Mouse (Mus musculus) lung, adult 2 months (tissue): ENCODE results near the gene Tex45. TPM values are rescaled to one million over a fixed set of nuclear protein-coding genes. Genes with fewer than 3 reads are reported as not detected.

ENCODE experiments used
- DNase-seq: peaks from one replicate; pipeline ENCODE4 v3.0.0; 2022
- H3K4me1 ChIP-seq: fragments of 200-500 bp; 2 replicates; pipeline ENCODE4 v1.6.1; 2011; ENCODE audit warnings: low read length; ENCODE audit not compliant: control insufficient read depth, insufficient read depth
- H3K4me3 ChIP-seq: fragments of 200-500 bp; replicated peaks from 2 replicates; pipeline ENCODE3; 2011; ENCODE audit warnings: low read depth, mild to moderate bottlenecking, control low read depth, low read length; ENCODE audit errors: extremely low read depth
- CTCF ChIP-seq: fragments of 200-500 bp; IDR thresholded peaks from 2 replicates; pipeline ENCODE4 v1.5.1; 2011; ENCODE audit warnings: mild to moderate bottlenecking, low read length, control low read depth; ENCODE audit not compliant: insufficient read depth
- POLR2A ChIP-seq: fragments of 200-500 bp; IDR thresholded peaks from 2 replicates; pipeline ENCODE4 v1.6.1; 2011; ENCODE audit warnings: low read depth, mild to moderate bottlenecking, control low read depth, low read length, borderline replicate concordance; ENCODE audit errors: extremely low read depth
- WGBS: fragments of 180-500 bp; shearing (Covaris S2); methylation state at CpG from one replicate; pipeline ENCODE4 v1.1.7; 2018; 5-methylcytosine and 5-hydroxymethylcytosine counted together
- polyA plus RNA-seq: library from polyadenylated mRNA; depleted of rRNA; stranded (reverse); fragments of >200 nt; gene quantifications from 2 replicates; pipeline ENCODE4 v1.2.3, GENCODE M21; 2012; rRNA removed

The Tex45 gene
- 0.14 and 0.24 TPM in 2 replicates for polyA plus RNA-seq

DNA sequence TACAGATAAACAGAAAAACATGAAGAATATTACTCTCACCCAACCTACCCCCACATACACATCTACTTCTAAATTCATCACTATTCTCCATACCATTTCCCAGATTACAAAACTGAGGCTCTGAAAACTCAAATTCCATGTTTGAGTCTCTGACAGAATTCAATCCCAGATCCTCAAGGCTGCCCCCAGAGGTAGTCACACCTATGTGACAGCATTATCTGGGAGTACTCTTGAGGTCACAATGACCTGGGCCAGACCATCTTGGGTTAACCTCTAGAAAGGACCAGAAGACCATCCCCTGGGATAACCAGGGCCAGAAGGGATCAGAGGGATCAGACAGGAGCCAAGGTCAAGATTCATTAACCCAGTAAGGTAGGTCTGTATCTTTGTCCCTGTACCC is at the start of gene Tex45:
Gene Tex45 (plus strand): TSS at position 301 of the 400 bp plus-strand sequence.
- no peak for DNase-seq
- Histone ChIP-seq H3K4me1 (peaks cover 2% of the 10 kb centered on the region; the same call in 1 of the 2 replicates), H3K4me3 (no peak within 1 kb of the TSS)
- TF ChIP-seq CTCF (no peak), POLR2A (no peak)

DNA sequence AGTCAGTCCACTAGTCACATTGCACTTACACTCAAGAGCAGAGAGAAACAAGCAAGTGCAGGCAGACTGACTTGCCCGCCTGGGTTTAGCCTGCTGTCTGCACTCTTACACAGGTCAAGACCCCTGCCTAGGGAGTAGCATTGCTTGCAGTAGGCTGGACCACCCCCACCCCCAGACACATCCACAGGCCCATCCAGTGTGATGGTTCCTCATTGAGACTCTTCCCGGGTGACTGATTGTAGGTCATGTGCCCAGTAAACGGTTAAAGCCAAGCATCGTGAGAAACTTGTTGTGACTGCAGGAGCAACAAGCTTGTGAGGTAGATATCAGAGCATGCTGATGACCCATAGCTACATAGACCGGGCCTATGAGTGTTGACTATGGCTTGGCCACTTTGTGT is 49.2 kb upstream of the Tex45 start:
- peaks cover 3% of the 10 kb centered on the region; the same call in 1 of the 2 replicates for H3K4me1 ChIP-seq
- TF ChIP-seq POLR2A (no peak), CTCF (no peak)
- 89% methylated on average over 5 of the region's 5 CpGs for WGBS
- H3K4me3 ChIP-seq = no peak overlapping the region
- no peak for DNase-seq

DNA sequence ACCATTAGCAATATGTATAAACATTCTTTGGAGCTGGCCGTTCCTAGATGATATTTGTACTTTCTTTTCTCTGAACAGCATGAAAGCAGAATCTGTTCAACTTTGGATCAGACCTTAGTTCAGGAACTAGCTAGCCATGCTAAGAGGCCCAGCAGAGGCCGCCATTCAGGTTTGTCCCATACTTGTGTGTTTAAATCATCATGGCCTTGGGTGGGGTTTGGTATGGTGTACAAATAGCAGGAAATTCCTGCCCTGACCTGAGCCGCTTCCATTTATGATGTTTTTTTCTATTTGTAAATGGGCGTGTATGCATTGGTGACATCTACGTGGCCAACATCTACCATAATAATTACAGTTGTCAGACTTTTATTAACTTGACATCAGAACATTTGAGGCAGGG is 45.4 kb upstream of the Tex45 start:
- no peak for DNase-seq
- Histone ChIP-seq H3K4me1 (no peaks in the 10 kb centered on the region), H3K4me3 (no peak overlapping the region)
- 57% methylated on average over 5 of the region's 5 CpGs for WGBS
- no peak for TF ChIP-seq POLR2A
- no peak for TF ChIP-seq CTCF

DNA sequence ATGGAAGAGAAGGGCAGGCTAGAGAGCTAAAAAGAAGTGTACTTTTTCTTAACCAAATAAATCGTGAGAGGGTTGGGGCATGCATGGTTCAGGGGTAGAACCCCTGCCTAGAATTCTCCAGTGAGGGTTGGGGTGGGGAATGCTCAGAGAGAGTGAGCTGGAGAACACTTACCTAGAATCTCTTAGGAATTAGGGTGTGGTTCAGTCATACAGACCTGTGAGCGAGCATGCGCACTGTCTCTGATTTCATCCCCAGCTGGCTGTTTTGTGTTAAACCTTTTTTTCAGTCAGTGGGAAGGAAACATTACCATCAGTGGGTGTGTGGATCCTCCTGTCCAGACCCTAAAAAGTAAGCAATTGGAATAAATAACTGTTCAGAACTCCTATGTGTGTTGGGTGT is 44.5 kb upstream of the Tex45 start:
- Histone ChIP-seq H3K4me3 (no peak overlapping the region), H3K4me1 (no peaks in the 10 kb centered on the region)
- DNase-seq = no peak
- TF ChIP-seq CTCF (no peak), POLR2A (no peak)
- WGBS = 78% methylated on average over 3 of the region's 3 CpGs

DNA sequence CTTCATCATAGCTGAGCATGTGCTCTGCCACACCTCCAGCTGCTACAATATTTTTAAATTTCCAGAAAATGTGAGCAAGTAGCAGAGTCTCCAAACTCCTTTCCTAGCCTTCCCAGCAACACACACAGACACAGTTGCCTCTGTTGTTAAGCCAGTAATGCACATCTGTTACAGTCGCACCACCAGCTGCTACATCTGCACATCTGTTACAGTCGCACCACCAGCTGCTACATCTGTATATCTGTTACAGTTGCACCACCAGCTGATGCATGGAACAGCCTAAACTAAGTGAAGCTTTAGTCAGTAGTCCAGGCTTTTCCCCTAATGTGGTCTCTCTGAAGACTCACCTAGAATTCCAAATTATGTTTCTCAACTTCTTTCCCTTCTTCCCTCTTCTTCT is 42.2 kb upstream of the Tex45 start:
- no peak for DNase-seq
- TF ChIP-seq CTCF (no peak), POLR2A (no peak)
- no peak overlapping the region for H3K4me3 ChIP-seq
- 85% methylated on average over 2 of the region's 2 CpGs for WGBS
- no peaks in the 10 kb centered on the region for H3K4me1 ChIP-seq

DNA sequence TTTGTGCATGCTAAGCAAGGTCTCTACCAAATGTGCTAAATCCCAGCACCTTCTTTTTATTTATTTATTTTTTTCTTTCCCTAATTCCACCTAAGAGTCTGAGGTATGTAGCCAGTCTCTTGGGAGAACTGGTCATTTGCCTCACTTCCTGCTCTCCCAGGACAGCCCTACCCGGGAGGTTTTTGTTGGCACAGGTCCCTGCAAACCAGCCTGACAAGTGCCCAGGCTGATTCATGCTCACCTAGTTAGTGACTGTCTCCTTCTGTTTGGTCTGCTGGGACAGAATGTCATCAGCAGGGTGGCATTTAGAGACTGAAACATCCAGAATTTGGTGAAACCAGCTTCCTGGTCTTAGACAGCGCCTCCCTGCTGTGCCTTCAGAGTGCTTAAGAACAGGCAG is 40.7 kb upstream of the Tex45 start:
- DNase-seq = peak; percentile 62
- WGBS = 43% methylated on average over 2 of the region's 2 CpGs
- Histone ChIP-seq H3K4me1 (no peaks in the 10 kb centered on the region), H3K4me3 (no peak overlapping the region)
- TF ChIP-seq POLR2A (no peak), CTCF (no peak)

DNA sequence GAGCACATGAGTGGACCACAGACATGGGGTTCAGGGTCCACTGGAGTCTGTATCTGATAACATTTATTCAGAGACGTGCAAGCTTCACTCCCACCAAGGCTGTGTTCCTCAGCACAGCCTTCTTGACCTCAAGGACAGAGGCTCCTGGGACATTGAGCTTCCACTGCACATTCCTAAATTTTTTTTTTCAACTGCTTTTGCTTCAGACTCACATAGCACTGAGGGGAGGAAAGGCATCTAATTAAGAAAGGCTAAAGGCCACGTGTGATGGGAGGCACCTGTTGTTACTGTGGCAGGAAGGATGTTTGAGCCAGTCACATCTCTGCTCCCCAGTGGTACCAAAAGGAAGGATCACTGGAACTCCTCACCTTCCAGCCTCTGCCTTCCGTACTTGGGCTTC is 39.5 kb upstream of the Tex45 start:
- TF ChIP-seq CTCF = no peak
- no peak for TF ChIP-seq POLR2A
- Histone ChIP-seq H3K4me1 (no peaks in the 10 kb centered on the region), H3K4me3 (no peak overlapping the region)
- no peak for DNase-seq
- WGBS = 82% methylated on average over 3 of the region's 3 CpGs

DNA sequence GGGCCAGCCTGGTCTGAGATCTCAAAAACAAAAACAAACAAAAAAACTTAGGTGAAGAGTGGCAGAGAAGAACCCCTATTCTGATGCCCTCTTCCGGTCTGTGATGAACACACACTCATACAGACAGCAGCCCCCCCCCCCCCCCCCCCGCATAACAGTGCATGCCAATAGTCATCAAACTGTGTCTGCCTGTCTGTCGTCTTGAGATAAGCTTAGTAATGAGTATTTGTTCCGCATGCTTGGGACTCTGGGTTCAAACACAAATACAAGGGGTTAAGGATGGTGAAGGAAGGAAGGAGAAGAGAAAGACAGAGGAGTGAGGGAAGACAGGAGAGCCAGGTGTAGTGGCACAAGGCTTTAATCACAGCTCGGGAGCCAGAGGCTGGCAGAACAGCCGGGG is 34.2 kb upstream of the Tex45 start:
- 85% methylated on average over 6 of the region's 6 CpGs for WGBS
- TF ChIP-seq POLR2A = no peak
- no peak for TF ChIP-seq CTCF
- H3K4me3 ChIP-seq = no peak overlapping the region
- H3K4me1 ChIP-seq = no peaks in the 10 kb centered on the region
- DNase-seq = no peak

DNA sequence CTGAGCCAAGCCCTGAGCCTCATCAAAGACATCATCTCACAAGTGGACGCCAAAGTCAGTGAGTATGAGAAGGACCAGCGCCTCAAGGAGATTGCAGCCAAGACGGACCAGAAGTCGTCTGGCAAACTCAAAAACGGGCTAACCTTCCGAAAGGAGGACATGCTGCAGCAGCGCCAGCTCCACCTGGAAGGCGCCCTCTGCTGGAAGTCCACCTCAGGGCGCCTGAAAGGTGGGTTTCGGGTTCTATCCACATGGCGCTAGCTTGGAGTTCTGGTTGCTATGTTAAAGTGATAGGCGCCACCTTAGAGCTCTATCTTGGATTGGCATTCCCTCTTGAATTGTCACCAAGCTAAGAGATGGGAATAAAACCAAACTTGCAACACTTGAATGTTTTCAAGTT is 31.2 kb upstream of the Tex45 start:
- WGBS = 77% methylated on average over 12 of the region's 12 CpGs
- no peak overlapping the region for H3K4me3 ChIP-seq
- H3K4me1 ChIP-seq = no peaks in the 10 kb centered on the region
- DNase-seq = no peak
- 0 out of 2 replicates have a peak, but pooled peaks have one; percentile 11 for TF ChIP-seq CTCF
- no peak for TF ChIP-seq POLR2A

DNA sequence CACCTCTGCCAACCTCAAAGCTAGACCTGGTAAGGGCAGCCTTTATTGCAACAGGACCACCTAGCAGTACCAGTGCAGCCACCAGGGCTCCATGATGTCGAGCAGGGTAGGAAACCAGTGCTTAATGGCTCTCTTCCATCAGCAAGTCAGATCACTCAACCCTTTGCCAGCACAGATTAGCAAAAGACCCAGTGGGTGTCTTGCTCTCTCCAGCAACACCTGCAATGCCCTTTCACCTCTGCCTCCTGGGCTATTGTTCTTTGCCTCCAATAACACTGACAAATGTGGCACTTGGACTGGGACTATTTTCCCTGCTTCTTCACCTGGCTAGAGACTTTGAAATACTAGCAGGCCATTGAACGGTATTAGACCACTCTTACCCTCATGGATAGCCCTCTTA is 21.4 kb upstream of the Tex45 start:
- no peak for DNase-seq
- Histone ChIP-seq H3K4me3 (no peak overlapping the region), H3K4me1 (no peaks in the 10 kb centered on the region)
- 84% methylated on average over 2 of the region's 2 CpGs for WGBS
- TF ChIP-seq POLR2A (no peak), CTCF (no peak)
